Mouse (Mus musculus): Measurements from ENCODE around the gene Foxp3.

Foxp3 gene

GRCm38 (mm10) chrX:7610536-7611258 is 37.3 kb downstream of the Foxp3 start:
- peak in 1 of 2 experiments; percentile 12 for DNase-seq (ENCODE audit: low spot score in 2 of 2)

- DNase-seq (ENCODE audit: low spot score in 2 of 2) = no peak
Observed at GRCm38 (mm10) chrX:7617889-7618551, 44.6 kb downstream of the Foxp3 start.

- DNase-seq (ENCODE audit: low spot score in 2 of 2) = no peak
Observed at GRCm38 (mm10) chrX:7632560-7632959, 59.1 kb downstream of the Foxp3 start.

- DNase-seq (ENCODE audit: low spot score in 2 of 2) = no peak
Observed at GRCm38 (mm10) chrX:7635101-7635500, 61.7 kb downstream of the Foxp3 start.

- DNase-seq (ENCODE audit: low spot score in 2 of 2) = peak; percentile 82 to 93
Observed at GRCm38 (mm10) chrX:7638401-7639091, 65.1 kb downstream of the Foxp3 start, which contains the start of gene Syp. Syp (plus strand) TSS chrX:7638471.

GRCm38 (mm10) chrX:7639536-7640325 is 66.3 kb downstream of the Foxp3 start:
- no peak for DNase-seq (ENCODE audit: low spot score in 2 of 2)

- DNase-seq (ENCODE audit: low spot score in 2 of 2) = no peak
Observed at GRCm38 (mm10) chrX:7640785-7641184, 67.3 kb downstream of the Foxp3 start.
